Mouse (Mus musculus): ENCODE data around the gene Fam71d.
A peak's percentile ranks its signal among the peaks of the same experiment; 100 is the strongest.

Gene Fam71d

GRCm38 (mm10) chr12:78691325-78691724 lies at the start of gene Fam71d:
Gene Fam71d, plus strand, starts transcription at chr12:78691535.
- no peak for DNase-seq (ENCODE audit: low spot score)

GRCm38 (mm10) chr12:78643691-78644090 lies 47.6 kb upstream of the Fam71d start:
- no peak for DNase-seq (ENCODE audit: low spot score)

- no peak for DNase-seq (ENCODE audit: low spot score)
Observed at GRCm38 (mm10) chr12:78645282-78645681, 46.1 kb upstream of the Fam71d start.

- no peak for DNase-seq (ENCODE audit: low spot score)
Observed at GRCm38 (mm10) chr12:78659718-78660304, 31.5 kb upstream of the Fam71d start.

- no peak for DNase-seq (ENCODE audit: low spot score)
Observed at GRCm38 (mm10) chr12:78678101-78678806, 13.1 kb upstream of the Fam71d start.

GRCm38 (mm10) chr12:78678807-78679189 lies 12.5 kb upstream of the Fam71d start:
- no peak for DNase-seq (ENCODE audit: low spot score)

- no peak for DNase-seq (ENCODE audit: low spot score)
Observed at GRCm38 (mm10) chr12:78681048-78681447, 10.3 kb upstream of the Fam71d start.

GRCm38 (mm10) chr12:78682279-78682678 lies 9.1 kb upstream of the Fam71d start:
- no peak for DNase-seq (ENCODE audit: low spot score)

- no peak for DNase-seq (ENCODE audit: low spot score)
Observed at GRCm38 (mm10) chr12:78685669-78686215, 5.6 kb upstream of the Fam71d start.

- no peak for DNase-seq (ENCODE audit: low spot score)
Observed at GRCm38 (mm10) chr12:78688876-78689275, 2.5 kb upstream of the Fam71d start.

GRCm38 (mm10) chr12:78693281-78693680 lies 1.9 kb downstream of the Fam71d start:
- DNase-seq (ENCODE audit: low spot score): no peak

GRCm38 (mm10) chr12:78717783-78718182 lies 26.4 kb downstream of the Fam71d start:
- DNase-seq (ENCODE audit: low spot score): no peak

GRCm38 (mm10) chr12:78727723-78728122 lies 36.4 kb downstream of the Fam71d start:
- DNase-seq (ENCODE audit: low spot score): no peak

GRCm38 (mm10) chr12:78739633-78740032 lies 48.3 kb downstream of the Fam71d start:
- DNase-seq (ENCODE audit: low spot score): no peak

- DNase-seq (ENCODE audit: low spot score): no peak
Observed at GRCm38 (mm10) chr12:78740289-78740688, 49.0 kb downstream of the Fam71d start.

GRCm38 (mm10) chr12:78746226-78746625 lies 54.9 kb downstream of the Fam71d start:
- DNase-seq (ENCODE audit: low spot score): no peak

- DNase-seq (ENCODE audit: low spot score): no peak
Observed at GRCm38 (mm10) chr12:78747406-78747805, 56.1 kb downstream of the Fam71d start.

- DNase-seq (ENCODE audit: low spot score): peak; percentile 48
Observed at GRCm38 (mm10) chr12:78748113-78748512, 56.8 kb downstream of the Fam71d start.

GRCm38 (mm10) chr12:78748557-78749377 lies 57.4 kb downstream of the Fam71d start, which contains the start of gene Mpp5:
Gene Mpp5, plus strand, starts transcription at chr12:78748907.
- peak; percentile 99 for DNase-seq (ENCODE audit: low spot score)

- DNase-seq (ENCODE audit: low spot score): peak; percentile 75
Observed at GRCm38 (mm10) chr12:78749378-78749801, 58.1 kb downstream of the Fam71d start.

GRCm38 (mm10) chr12:78761979-78762378 lies 70.6 kb downstream of the Fam71d start:
- DNase-seq (ENCODE audit: low spot score): no peak

- DNase-seq (ENCODE audit: low spot score): no peak
Observed at GRCm38 (mm10) chr12:78769031-78769713, 77.8 kb downstream of the Fam71d start.

All from MN1 (cell line).